33 mouse cellular contexts compared by ENCODE assay signal in the genomic region with DNA sequence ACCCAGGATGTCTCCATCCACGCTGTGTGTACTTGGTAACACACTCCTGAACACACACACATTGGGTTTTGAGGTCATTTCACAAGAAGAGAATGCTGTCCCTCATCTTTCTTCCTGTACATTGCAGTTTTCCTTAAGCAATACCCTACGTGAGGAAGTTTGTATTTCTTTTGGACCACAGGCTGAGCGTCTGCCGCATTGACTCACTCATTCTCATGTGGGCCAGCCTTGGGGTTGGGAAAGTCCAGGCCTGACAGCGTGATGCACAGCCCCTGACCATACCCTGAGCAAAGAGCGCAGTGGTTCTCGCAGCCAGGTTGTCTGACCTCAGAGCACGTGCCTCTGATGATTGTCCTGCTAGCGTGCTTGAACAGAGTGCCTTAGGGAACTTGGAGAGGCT. TPM values are rescaled to one million over a fixed set of nuclear protein-coding genes. Genes with fewer than 3 reads are reported as not detected.
A peak's percentile ranks its signal among the peaks of the same experiment; 100 is the strongest.
DNase-seq lines count a peak whose midpoint lies in the region; ATAC-seq and TF ChIP-seq lines count a peak whose summit lies in the region.
"Had no signal": no experiment of that assay in that cellular context is flagged by ENCODE, and none has a peak within 500 bp of the region (broad histone marks: within the 10 kb centered on the region; RNA-seq: fewer than 3 reads in every experiment).

No protein-coding gene starts in this region.

- no peak overlapping the region for H3K4me2 ChIP-seq in intestine, embryonic 15.5 days (replicated peaks)
- no peak overlapping the region for H3K4me2 ChIP-seq in intestine, postnatal 0 days (replicated peaks; ENCODE audit: low read depth)
- no peak overlapping the region for H3K4me2 ChIP-seq in lung, postnatal 0 days (replicated peaks; ENCODE audit: low read depth, low read length)
- H3K4me2 ChIP-seq: embryonic facial prominence, embryonic 15.5 days; forebrain, embryonic 12.5 days; heart, embryonic 11.5 days; hindbrain, embryonic 12.5 days; kidney, embryonic 15.5 days; liver, embryonic 13.5 days; midbrain, embryonic 13.5 days; neural tube, embryonic 15.5 days had no signal

- no peaks in the 10 kb centered on the region for H3K4me1 ChIP-seq in intestine, embryonic 15.5 days (replicated peaks)
- no peaks in the 10 kb centered on the region for H3K4me1 ChIP-seq in intestine, postnatal 0 days (replicated peaks; ENCODE audit: control insufficient read depth, insufficient read depth, low read length)
- no peaks in the 10 kb centered on the region for H3K4me1 ChIP-seq in lung, postnatal 0 days (ENCODE audit: insufficient read depth, low read depth, low read length)
- H3K4me1 ChIP-seq: embryonic facial prominence, embryonic 15.5 days; forebrain, embryonic 12.5 days; kidney, embryonic 15.5 days; liver, embryonic 13.5 days; midbrain, embryonic 13.5 days; neural tube, embryonic 15.5 days had no signal

- no peak overlapping the region for H3K27ac ChIP-seq in intestine, embryonic 15.5 days
- H3K27ac ChIP-seq in intestine, postnatal 0 days (ENCODE audit: low read depth, low read length): no peak overlapping the region
- no peak overlapping the region for H3K27ac ChIP-seq in lung, postnatal 0 days (ENCODE audit: low read length)
- H3K27ac ChIP-seq: embryonic facial prominence, embryonic 15.5 days; forebrain, embryonic 12.5 days; hindbrain, embryonic 12.5 days; kidney, embryonic 15.5 days; layer of hippocampus, adult 2 months; liver, embryonic 13.5 days; midbrain, embryonic 13.5 days; neural tube, embryonic 15.5 days had no signal

- 91% methylated on average over 9 of the region's 9 CpGs for WGBS in intestine, embryonic 15.5 days
- WGBS in intestine, postnatal 0 days: 92% methylated on average over 9 of the region's 9 CpGs
- WGBS in lung, postnatal 0 days: 64% methylated on average over 9 of the region's 9 CpGs

- no peak for ATAC-seq in intestine, embryonic 15.5 days
- ATAC-seq in intestine, postnatal 0 days: no peak
- peak; percentile 47 for ATAC-seq in lung, postnatal 0 days
- ATAC-seq in megakaryocyte, adult 5-6 weeks (ENCODE audit: poor library complexity, severe bottlenecking): peak; percentile 46
- ATAC-seq: midbrain, embryonic 13.5 days; Patski had no signal

- no peak for TF ChIP-seq EP300 in lung, postnatal 0 days (IDR thresholded peaks at IDR 0.05)

- H3K27me3 ChIP-seq in intestine, embryonic 15.5 days (replicated peaks): no peaks in the 10 kb centered on the region
- H3K27me3 ChIP-seq in intestine, postnatal 0 days (replicated peaks; ENCODE audit: control insufficient read depth, insufficient read depth, low read length): no peaks in the 10 kb centered on the region
- no peaks in the 10 kb centered on the region for H3K27me3 ChIP-seq in lung, postnatal 0 days (replicated peaks; ENCODE audit: insufficient read depth, low read length)
- H3K27me3 ChIP-seq: embryonic facial prominence, embryonic 15.5 days; forebrain, embryonic 12.5 days; hindbrain, embryonic 12.5 days; kidney, embryonic 15.5 days; liver, embryonic 13.5 days; midbrain, embryonic 13.5 days; neural tube, embryonic 15.5 days; Patski had no signal

- no peaks in the 10 kb centered on the region for H3K9me3 ChIP-seq in intestine, embryonic 15.5 days
- no peaks in the 10 kb centered on the region for H3K9me3 ChIP-seq in intestine, postnatal 0 days (ENCODE audit: control insufficient read depth)
- no peaks in the 10 kb centered on the region for H3K9me3 ChIP-seq in lung, postnatal 0 days (ENCODE audit: low read length)
- H3K9me3 ChIP-seq: embryonic facial prominence, embryonic 15.5 days; forebrain, embryonic 12.5 days; hindbrain, embryonic 12.5 days; kidney, embryonic 15.5 days; liver, embryonic 13.5 days; midbrain, embryonic 13.5 days; neural tube, embryonic 15.5 days had no signal

- 0 out of 2 replicates have a peak overlapping the region, but pooled peaks have one; percentile 1 for H3K9ac ChIP-seq in intestine, embryonic 15.5 days
- no peak overlapping the region for H3K9ac ChIP-seq in intestine, postnatal 0 days (ENCODE audit: low read depth, low read length)
- no peak overlapping the region for H3K9ac ChIP-seq in lung, postnatal 0 days (replicated peaks; ENCODE audit: low read depth)
- H3K9ac ChIP-seq: embryonic facial prominence, embryonic 15.5 days; forebrain, embryonic 12.5 days; hindbrain, embryonic 12.5 days; kidney, embryonic 15.5 days; liver, embryonic 13.5 days; midbrain, embryonic 13.5 days; neural tube, embryonic 15.5 days had no signal

- H3K36me3 ChIP-seq in intestine, embryonic 15.5 days: peaks cover 60% of the 10 kb centered on the region
- peaks cover 94% of the 10 kb centered on the region for H3K36me3 ChIP-seq in intestine, postnatal 0 days (ENCODE audit: control insufficient read depth, insufficient read depth)
- H3K36me3 ChIP-seq in lung, postnatal 0 days (ENCODE audit: insufficient read depth, low read length): peaks cover 6% of the 10 kb centered on the region; the same call in 1 of the 2 replicates

- DNase-seq in lung, postnatal 0 days (ENCODE audit: low spot score): no peak
- no peak for DNase-seq in lung, postnatal 25 days (ENCODE audit: low spot score)
- no peak for DNase-seq in adrenal gland, postnatal 36 days
- no peak for DNase-seq in kidney, postnatal 4 days
- DNase-seq: adrenal gland, postnatal 10 days; cerebellum, adult 11-12 months; cerebellum, adult 9-11 months; gastrocnemius, postnatal 10 days; heart, adult 18-20 months; heart, postnatal 36 days; kidney, adult 11 months; kidney, postnatal 25 days; liver, embryonic 13.5 days; lung, adult 2 months; retina, postnatal 1 day; right cerebral cortex, postnatal 14 days; thymus, postnatal 14 days had no signal

- TF ChIP-seq CTCF in intestine, postnatal 0 days (IDR thresholded peaks at IDR 0.05; ENCODE audit: low read depth): no peak
- TF ChIP-seq CTCF in lung, postnatal 0 days (IDR thresholded peaks at IDR 0.05): no peak

- H3K4me3 ChIP-seq in intestine, embryonic 15.5 days (replicated peaks): no peak overlapping the region
- H3K4me3 ChIP-seq in intestine, postnatal 0 days (ENCODE audit: low read depth, low read length): no peak overlapping the region
- H3K4me3 ChIP-seq in lung, postnatal 0 days (ENCODE audit: low read depth, low read length): no peak overlapping the region
- H3K4me3 ChIP-seq: embryonic facial prominence, embryonic 15.5 days; forebrain, embryonic 12.5 days; hindbrain, embryonic 12.5 days; kidney, embryonic 15.5 days; layer of hippocampus, adult 2 months; left cerebral cortex, adult 2 months; liver, embryonic 13.5 days; midbrain, embryonic 13.5 days; neural tube, embryonic 15.5 days had no signal

RNA-seq across cellular contexts. Expression of a gene that starts 15.4 kb away (rescaled TPM):
- polyA plus RNA-seq in intestine, embryonic 15.5 days (2015; fragmentation: Nextera tagmentation; extraction: Ambion mirVana): 95.5 and 104 TPM in 2 replicates
- 29.1 and 29.9 TPM in 2 replicates for polyA plus RNA-seq in intestine, postnatal 0 days (2015; fragmentation: Nextera tagmentation; extraction: Ambion mirVana)
- polyA plus RNA-seq in lung, postnatal 0 days (2015; fragmentation: Nextera tagmentation; extraction: Ambion mirVana): 17.4 and 18.2 TPM in 2 replicates
- 29.8 and 50.6 TPM in 2 replicates for total RNA-seq in megakaryocyte, adult 5-6 weeks (2015)
- 36.5 and 39.0 TPM in 2 replicates for total RNA-seq in megakaryocyte, adult 5-6 weeks (2017)
- 1 to 10 TPM; 7.5 to 8.7 TPM for total RNA-seq in adrenal gland, postnatal 36 days (2021)

RNA-seq across cellular contexts. Expression of a gene that starts 16.3 kb away (rescaled TPM):
- 82.6 and 94.5 TPM in 2 replicates for polyA plus RNA-seq in intestine, embryonic 15.5 days (2015; fragmentation: Nextera tagmentation; extraction: Ambion mirVana)
- polyA plus RNA-seq in intestine, postnatal 0 days (2015; fragmentation: Nextera tagmentation; extraction: Ambion mirVana): 125 and 130 TPM in 2 replicates
- polyA plus RNA-seq in lung, postnatal 0 days (2015; fragmentation: Nextera tagmentation; extraction: Ambion mirVana): 63.7 and 72.0 TPM in 2 replicates
- total RNA-seq in megakaryocyte, adult 5-6 weeks (2015): 15.5 and 21.3 TPM in 2 replicates
- total RNA-seq in megakaryocyte, adult 5-6 weeks (2017): 28.3 and 36.1 TPM in 2 replicates
- 100 to 1,000 TPM; 134 to 135 TPM for total RNA-seq in adrenal gland, postnatal 36 days (2021)

RNA-seq across cellular contexts. Expression of a gene that starts 40.4 kb away (rescaled TPM):
- polyA plus RNA-seq in intestine, embryonic 15.5 days (2015; fragmentation: Nextera tagmentation; extraction: Ambion mirVana): 0.44 and 0.46 TPM in 2 replicates
- 0.12 and 0.24 TPM in 2 replicates for polyA plus RNA-seq in intestine, postnatal 0 days (2015; fragmentation: Nextera tagmentation; extraction: Ambion mirVana)
- 0.04 and 0.08 TPM in 2 replicates for polyA plus RNA-seq in lung, postnatal 0 days (2015; fragmentation: Nextera tagmentation; extraction: Ambion mirVana)
- 0.13 TPM in 1 of 2 replicates, not detected in the other for total RNA-seq in megakaryocyte, adult 5-6 weeks (2015)
- under 0.01 TPM in 1 of 2 replicates, not detected in the other for total RNA-seq in megakaryocyte, adult 5-6 weeks (2017)
- total RNA-seq in adrenal gland, postnatal 36 days (2021): 1 to 10 TPM; 2.5 to 3.9 TPM
- total RNA-seq: megakaryocyte-erythroid progenitor cell, adult 5-6 weeks; MEL; monocyte, adult 5-6 weeks had no signal
- polyA plus RNA-seq: Patski had no signal

RNA-seq across cellular contexts. Expression of a gene that starts 54.5 kb away (rescaled TPM):
- 14.1 and 16.8 TPM in 2 replicates for polyA plus RNA-seq in intestine, embryonic 15.5 days (2015; fragmentation: Nextera tagmentation; extraction: Ambion mirVana)
- 13.9 and 14.9 TPM in 2 replicates for polyA plus RNA-seq in intestine, postnatal 0 days (2015; fragmentation: Nextera tagmentation; extraction: Ambion mirVana)
- 19.7 and 23.7 TPM in 2 replicates for polyA plus RNA-seq in lung, postnatal 0 days (2015; fragmentation: Nextera tagmentation; extraction: Ambion mirVana)
- total RNA-seq in megakaryocyte, adult 5-6 weeks (2015): 1.4 and 3.9 TPM in 2 replicates
- total RNA-seq in megakaryocyte, adult 5-6 weeks (2017): 0.94 and 2.0 TPM in 2 replicates
- 10 to 100 TPM; 16.3 to 23.0 TPM for total RNA-seq in adrenal gland, postnatal 36 days (2021)

Comparison
In these comparisons a context has a peak if more than half of its experiments do, and no peak if none do; other contexts are left out.
1. ATAC-seq: peak in lung, postnatal 0 days (single experiment) and megakaryocyte, adult 5-6 weeks (single experiment); none in intestine, embryonic 15.5 days (single experiment) and intestine, postnatal 0 days (single experiment).